Mouse (Mus musculus) stomach, embryonic 16.5 days (tissue): ENCODE data around the gene Itga3. TPM values are rescaled to one million over a fixed set of nuclear protein-coding genes. Genes with fewer than 3 reads are reported as not detected.
A peak's percentile ranks its signal among the peaks of the same experiment; 100 is the strongest.

ENCODE experiments used
- ATAC-seq: fragments of 200-750 bp; cut with Nextera tagmentation; 2 replicates; pipeline ENCODE4 v1.8.0; 2017; ENCODE audit warnings: moderate number of reproducible peaks, moderate TSS enrichment; ENCODE audit not compliant: insufficient read depth, low FRiP score
- H3K27ac ChIP-seq: fragments of 300-500 bp; sonication (generic); 2 replicates; pipeline ENCODE4 v1.5.1; 2014; ENCODE audit warnings: low read length
- H3K27me3 ChIP-seq: fragments of 300-500 bp; sonication (generic); 2 replicates; pipeline ENCODE4 v1.6.1; 2014; ENCODE audit warnings: low read length, control low read depth, mixed read lengths; ENCODE audit not compliant: control insufficient read depth, insufficient read depth
- H3K36me3 ChIP-seq: fragments of 300-500 bp; sonication (generic); 2 replicates; pipeline ENCODE4 v1.6.1; 2014; ENCODE audit warnings: low read length; ENCODE audit not compliant: control insufficient read depth, insufficient read depth
- H3K4me1 ChIP-seq: fragments of 300-500 bp; sonication (generic); 2 replicates; pipeline ENCODE4 v1.6.1; 2014; ENCODE audit warnings: low read length, control low read depth, mixed read lengths; ENCODE audit not compliant: control insufficient read depth, insufficient read depth
- H3K4me2 ChIP-seq: fragments of 300-500 bp; sonication (generic); 2 replicates; pipeline ENCODE4 v1.6.1; 2014; ENCODE audit warnings: low read depth, low read length, mixed read lengths
- H3K4me3 ChIP-seq: fragments of 300-500 bp; sonication (generic); replicated peaks from 2 replicates; pipeline ENCODE4 v1.5.1; 2014; ENCODE audit warnings: mild to moderate bottlenecking, low read length
- H3K9ac ChIP-seq: fragments of 300-500 bp; sonication (generic); 2 replicates; pipeline ENCODE4 v1.6.1; 2014; ENCODE audit warnings: low read length
- H3K9me3 ChIP-seq: fragments of 300-500 bp; sonication (generic); replicated peaks from 2 replicates; pipeline ENCODE4 v1.6.1; 2016; ENCODE audit warnings: low read length, control low read depth; ENCODE audit not compliant: control insufficient read depth
- WGBS: fragments of 180-500 bp; shearing (Covaris S2); extraction: QIAGEN DNeasy Blood & Tissue Kit; methylation state at CpG from one replicate; pipeline ENCODE4 v1.1.7; 2014; 5-methylcytosine and 5-hydroxymethylcytosine counted together
- polyA plus RNA-seq: library from polyadenylated mRNA; unstranded; fragments of >200 nt; fragmentation: Nextera tagmentation; extraction: Ambion mirVana; gene quantifications from 2 replicates; pipeline ENCODE4 v1.2.1, GENCODE M21; 2015

Itga3 gene
- polyA plus RNA-seq, 1 experiment from 2014 or later = 19.4 TPM

DNA sequence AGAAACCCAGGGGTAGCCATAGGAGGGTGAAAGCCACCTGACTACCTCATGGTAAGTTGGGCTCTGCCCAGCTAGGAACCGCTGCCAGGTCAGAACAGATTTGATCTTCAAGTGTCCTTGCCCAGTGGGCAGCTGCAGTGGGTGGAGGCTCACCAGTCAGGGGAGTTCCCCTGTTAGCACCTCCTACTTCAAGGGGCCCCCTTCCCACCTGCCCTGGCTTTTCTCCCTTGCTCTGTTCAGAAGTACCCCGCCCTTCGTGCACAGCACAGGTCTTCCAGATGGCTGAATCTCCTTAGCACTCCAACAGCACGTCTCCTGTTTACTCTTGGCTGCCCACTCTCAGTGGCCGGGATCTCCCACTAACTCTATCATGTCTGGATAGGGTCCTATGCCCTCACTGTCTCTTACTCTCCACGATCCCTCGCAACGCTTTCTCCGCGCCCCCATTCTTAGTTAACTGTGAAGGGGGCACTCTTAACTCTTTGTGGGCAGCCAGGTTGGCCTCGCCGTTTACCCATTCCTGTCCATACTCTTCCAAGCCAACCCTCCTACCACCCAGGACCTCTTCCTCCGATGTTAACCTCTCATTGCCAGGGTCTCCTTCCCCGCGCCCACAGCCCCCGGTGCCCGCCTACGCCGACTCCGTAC, 36.0 kb downstream of the Itga3 start:
- Histone ChIP-seq H3K9ac (peak overlapping the region; percentile 75), H3K4me2 (peak overlapping the region; percentile 83), H3K9me3 (no peaks in the 10 kb centered on the region), H3K4me3 (peak overlapping the region; percentile 73), H3K27ac (peak overlapping the region; percentile 61), H3K27me3 (no peaks in the 10 kb centered on the region), H3K4me1 (peaks cover 22% of the 10 kb centered on the region), H3K36me3 (no peaks in the 10 kb centered on the region)
- ATAC-seq = peak; percentile 51; the same call in 1 of the 2 replicates
- 1% methylated on average over 20 of the region's 20 CpGs for WGBS

DNA sequence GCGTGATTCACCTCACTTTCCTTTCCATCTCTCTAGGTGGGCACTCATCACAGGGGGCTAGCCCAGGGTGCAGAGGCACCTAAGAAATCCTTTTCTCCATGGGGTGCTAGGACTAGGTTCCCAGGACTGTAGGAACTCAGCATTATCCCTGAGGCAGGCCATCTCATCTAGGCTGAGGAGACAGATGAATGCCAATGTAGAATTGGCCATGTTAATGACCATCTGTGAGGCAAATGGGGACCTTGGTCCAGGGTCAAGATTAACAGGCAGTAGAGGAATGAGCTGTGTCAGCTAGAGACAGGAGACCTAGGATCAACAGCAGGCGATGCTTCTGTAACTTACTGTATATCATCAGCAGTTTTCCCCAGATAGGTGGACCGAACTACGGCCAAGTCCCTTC, 36.8 kb downstream of the Itga3 start:
- peak overlapping the region; percentile 73; the same call in 1 of the 2 replicates for H3K4me3 ChIP-seq
- H3K9me3 ChIP-seq = no peaks in the 10 kb centered on the region
- H3K4me2 ChIP-seq = peak overlapping the region; percentile 83
- H3K27me3 ChIP-seq = no peaks in the 10 kb centered on the region
- 0 out of 2 replicates have a peak overlapping the region, but pooled peaks have one; percentile 61 for H3K27ac ChIP-seq
- ATAC-seq = no peak
- H3K36me3 ChIP-seq = no peaks in the 10 kb centered on the region
- H3K9ac ChIP-seq = peak overlapping the region; percentile 75
- peaks cover 22% of the 10 kb centered on the region for H3K4me1 ChIP-seq
- WGBS = 80% methylated on average over 4 of the region's 4 CpGs

DNA sequence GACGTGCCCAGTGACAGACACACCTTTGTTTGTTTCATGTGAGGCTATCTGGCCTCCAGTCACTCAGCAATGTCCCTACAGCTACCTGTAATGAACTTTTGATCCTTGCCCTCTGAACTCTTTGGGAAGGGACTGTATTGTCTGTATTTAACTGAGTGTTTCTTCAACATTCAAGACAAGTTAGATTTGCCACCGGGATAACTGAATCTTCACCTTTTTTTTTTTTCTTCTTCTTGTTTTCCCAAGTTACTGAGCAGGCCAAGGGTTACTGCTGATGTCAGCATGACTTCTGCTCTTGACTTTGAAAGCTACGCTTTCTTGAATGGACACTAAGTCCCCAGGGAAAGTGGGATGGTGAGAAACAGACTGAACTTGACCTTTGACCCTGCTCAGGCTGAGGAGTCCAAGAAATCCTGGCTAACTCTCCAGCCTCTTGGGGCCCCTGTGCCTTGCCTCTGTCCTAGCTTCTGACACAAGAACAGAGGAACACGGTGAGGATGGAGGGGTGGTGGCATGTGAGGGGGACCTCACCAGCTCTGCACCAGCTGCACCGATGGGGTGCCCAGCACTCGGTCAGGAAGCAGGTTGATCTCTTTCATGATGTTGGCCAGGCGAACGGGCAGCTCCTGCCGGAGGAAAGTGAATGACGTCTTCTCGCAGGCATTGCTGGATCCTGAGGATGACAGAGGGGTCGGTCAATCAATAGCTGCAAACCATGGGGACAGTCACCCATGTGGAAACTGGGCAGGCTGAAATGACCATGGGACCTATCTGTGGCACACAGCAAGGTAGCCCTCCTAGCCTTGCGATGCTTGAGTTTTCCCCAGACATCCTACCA, 37.6 kb downstream of the Itga3 start:
- Histone ChIP-seq H3K27me3 (no peaks in the 10 kb centered on the region), H3K4me1 (peaks cover 25% of the 10 kb centered on the region), H3K27ac (no peak overlapping the region), H3K9me3 (no peaks in the 10 kb centered on the region), H3K4me3 (no peak overlapping the region), H3K9ac (no peak overlapping the region), H3K36me3 (no peaks in the 10 kb centered on the region), H3K4me2 (no peak overlapping the region)
- ATAC-seq = no peak
- WGBS = 77% methylated on average over 13 of the region's 13 CpGs

DNA sequence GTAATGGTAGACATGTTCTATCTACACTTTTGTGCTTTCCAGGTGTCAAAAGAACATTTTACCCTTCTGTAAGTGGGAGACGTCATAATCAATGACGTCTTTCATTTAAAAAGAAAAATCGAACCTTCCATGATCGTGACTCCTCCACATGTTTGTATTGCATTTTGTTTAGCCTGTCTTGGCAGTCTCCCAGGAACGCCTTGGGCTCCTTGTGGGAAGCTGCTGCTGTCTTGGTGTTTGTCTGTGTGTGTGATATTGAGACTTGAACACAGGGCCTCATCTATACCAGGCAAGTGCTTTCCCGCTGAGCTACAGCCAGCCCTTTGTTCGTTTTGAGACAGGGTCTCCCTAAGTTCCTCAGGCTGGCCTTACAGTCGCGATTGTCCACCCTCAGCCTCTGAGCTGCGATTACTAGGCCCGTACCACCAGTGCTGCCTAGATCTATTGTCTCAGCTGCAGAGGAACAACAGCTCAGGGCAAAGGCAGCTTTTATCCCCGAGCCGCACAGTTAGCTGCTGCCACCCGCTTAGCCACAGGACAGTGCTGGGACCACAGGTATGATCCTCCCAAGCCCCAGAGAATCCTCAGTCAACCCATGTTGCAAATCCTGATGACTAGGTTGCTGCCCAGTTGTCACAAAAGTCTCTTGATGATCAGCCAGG, 38.3 kb downstream of the Itga3 start:
- H3K27me3 ChIP-seq = no peaks in the 10 kb centered on the region
- H3K9ac ChIP-seq = peak overlapping the region; percentile 19; the same call in 1 of the 2 replicates
- H3K27ac ChIP-seq = no peak overlapping the region
- no peaks in the 10 kb centered on the region for H3K9me3 ChIP-seq
- 64% methylated on average over 14 of the region's 14 CpGs for WGBS
- H3K4me2 ChIP-seq = no peak overlapping the region
- peaks cover 31% of the 10 kb centered on the region for H3K4me1 ChIP-seq
- ATAC-seq = no peak
- H3K4me3 ChIP-seq = no peak overlapping the region
- no peaks in the 10 kb centered on the region for H3K36me3 ChIP-seq

DNA sequence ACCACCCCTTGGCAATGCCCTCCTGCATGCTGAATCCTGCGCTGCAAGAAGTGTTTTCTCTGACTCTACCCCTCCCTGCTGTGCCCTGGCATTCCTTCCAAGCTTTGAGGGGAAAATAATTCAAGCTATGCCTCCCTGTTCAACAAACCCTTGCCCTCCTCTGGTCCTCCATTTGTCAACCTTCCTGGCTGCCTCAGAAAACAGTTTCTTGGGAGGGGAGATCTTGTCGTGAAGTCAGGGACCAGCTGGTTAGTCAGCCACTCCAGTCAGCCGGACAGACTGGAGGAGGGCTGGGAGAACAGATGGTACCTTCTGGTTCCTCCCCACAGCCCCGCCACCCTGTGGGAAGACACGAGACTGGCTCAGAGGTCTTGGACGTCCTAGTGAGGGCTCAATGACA, 39.3 kb downstream of the Itga3 start:
- ATAC-seq = no peak
- 52% methylated on average over 6 of the region's 6 CpGs for WGBS
- no peak overlapping the region for H3K4me3 ChIP-seq
- H3K9ac ChIP-seq = peak overlapping the region; percentile 14; the same call in 1 of the 2 replicates
- no peaks in the 10 kb centered on the region for H3K27me3 ChIP-seq
- H3K9me3 ChIP-seq = no peaks in the 10 kb centered on the region
- no peak overlapping the region for H3K27ac ChIP-seq
- H3K36me3 ChIP-seq = no peaks in the 10 kb centered on the region
- H3K4me1 ChIP-seq = peaks cover 35% of the 10 kb centered on the region
- H3K4me2 ChIP-seq = no peak overlapping the region

DNA sequence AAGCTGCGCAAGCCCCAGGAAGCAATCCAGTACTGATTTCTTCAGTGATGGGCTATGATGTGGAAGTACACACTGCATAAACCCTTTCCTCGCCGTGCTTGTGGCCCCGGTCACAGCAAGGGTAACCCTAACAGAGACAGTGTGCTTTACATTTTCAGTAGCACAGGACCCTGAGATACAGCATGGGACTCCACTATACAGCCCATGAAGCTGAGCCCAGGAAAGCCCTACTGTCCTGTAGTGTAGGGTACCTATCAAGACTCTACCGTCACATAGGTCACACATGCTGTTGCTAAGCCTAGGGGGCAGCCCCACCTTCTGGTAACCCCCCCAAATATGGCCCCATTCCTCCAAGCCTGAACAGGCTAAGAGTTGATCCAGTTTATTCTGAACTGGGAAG, 40.1 kb downstream of the Itga3 start:
- Histone ChIP-seq H3K4me3 (no peak overlapping the region), H3K9me3 (no peaks in the 10 kb centered on the region), H3K27ac (no peak overlapping the region), H3K9ac (no peak overlapping the region), H3K4me2 (no peak overlapping the region), H3K27me3 (no peaks in the 10 kb centered on the region), H3K4me1 (peaks cover 29% of the 10 kb centered on the region), H3K36me3 (no peaks in the 10 kb centered on the region)
- 92% methylated on average over 5 of the region's 5 CpGs for WGBS
- ATAC-seq = no peak

DNA sequence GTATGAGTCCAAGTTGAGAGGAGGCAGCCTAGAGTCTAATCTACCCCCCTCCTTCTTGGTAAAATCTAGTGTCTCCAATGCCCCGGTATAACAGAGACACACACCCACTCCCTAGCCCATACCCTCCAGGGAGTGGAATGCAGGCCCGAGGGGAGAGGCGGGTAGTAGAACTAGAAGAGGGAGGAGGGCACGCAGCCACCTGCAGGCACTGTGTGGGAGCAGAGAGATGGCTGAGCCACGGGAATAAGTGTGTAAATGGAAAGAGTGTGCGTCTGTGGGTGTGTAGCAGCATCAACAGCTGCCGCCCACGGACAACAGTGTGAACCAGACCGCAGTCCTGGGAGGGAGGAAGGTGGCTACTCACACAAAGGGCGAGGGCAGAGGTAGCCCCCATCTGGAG, 41.7 kb downstream of the Itga3 start:
- H3K36me3 ChIP-seq = no peaks in the 10 kb centered on the region
- ATAC-seq = no peak; the same call in 1 of the 2 replicates
- H3K4me2 ChIP-seq = no peak overlapping the region
- no peak overlapping the region for H3K9ac ChIP-seq
- no peaks in the 10 kb centered on the region for H3K9me3 ChIP-seq
- no peaks in the 10 kb centered on the region for H3K27me3 ChIP-seq
- peaks cover 22% of the 10 kb centered on the region for H3K4me1 ChIP-seq
- H3K27ac ChIP-seq = no peak overlapping the region
- 64% methylated on average over 10 of the region's 10 CpGs for WGBS
- H3K4me3 ChIP-seq = no peak overlapping the region

DNA sequence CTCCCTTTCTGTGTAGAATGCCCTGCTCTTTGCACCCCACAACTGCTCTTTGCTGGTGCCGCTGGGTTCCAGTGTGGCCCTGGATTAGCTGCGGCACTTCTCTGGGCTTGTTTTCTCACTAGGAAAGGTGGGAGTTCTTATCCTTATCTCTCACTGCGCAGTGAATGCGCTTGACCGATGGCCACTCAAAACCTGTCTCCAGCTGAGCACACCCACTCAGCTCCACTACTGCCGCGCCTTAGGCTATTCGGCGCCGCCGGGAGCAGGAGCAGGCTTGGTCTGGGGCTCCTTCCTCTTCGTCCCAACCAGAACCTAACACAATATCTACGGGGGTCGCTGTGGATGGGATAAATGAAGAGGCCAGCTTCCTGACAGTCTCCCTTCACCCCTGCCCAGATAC, 43.0 kb downstream of the Itga3 start:
- H3K27ac ChIP-seq = no peak overlapping the region; the same call in 1 of the 2 replicates
- H3K9me3 ChIP-seq = no peaks in the 10 kb centered on the region
- H3K9ac ChIP-seq = peak overlapping the region; percentile 43
- H3K36me3 ChIP-seq = no peaks in the 10 kb centered on the region
- H3K4me3 ChIP-seq = no peak overlapping the region
- ATAC-seq = peak; percentile 43; the same call in 1 of the 2 replicates
- 0 out of 2 replicates have a peak overlapping the region, but pooled peaks have one; percentile 19 for H3K4me2 ChIP-seq
- H3K4me1 ChIP-seq = peaks cover 12% of the 10 kb centered on the region
- no peaks in the 10 kb centered on the region for H3K27me3 ChIP-seq
- WGBS = 43% methylated on average over 14 of the region's 14 CpGs

DNA sequence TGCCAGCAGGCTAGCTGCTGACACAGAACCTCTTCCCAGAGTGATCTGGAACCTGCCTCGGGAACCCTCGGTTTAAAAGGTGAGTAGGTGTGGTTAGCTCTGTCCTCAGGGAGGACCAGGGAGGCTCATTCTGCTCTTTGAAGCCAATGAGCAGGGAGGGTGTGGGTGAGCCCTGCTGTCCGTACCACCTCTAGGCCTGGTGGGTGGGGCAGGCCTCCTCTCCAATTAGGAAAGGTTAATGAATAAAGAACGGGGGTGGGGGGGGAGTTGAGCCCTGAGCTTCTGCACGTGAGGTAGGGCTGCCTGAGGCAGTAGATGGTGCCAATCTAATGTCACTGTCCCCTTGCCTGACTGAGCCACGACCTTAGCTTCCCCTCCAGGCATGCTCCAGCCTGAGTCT, 43.7 kb downstream of the Itga3 start:
- Histone ChIP-seq H3K27ac (no peak overlapping the region), H3K9ac (no peak overlapping the region), H3K36me3 (no peaks in the 10 kb centered on the region), H3K4me1 (peaks cover 12% of the 10 kb centered on the region), H3K9me3 (no peaks in the 10 kb centered on the region), H3K4me3 (no peak overlapping the region), H3K27me3 (no peaks in the 10 kb centered on the region), H3K4me2 (no peak overlapping the region)
- 24% methylated on average over 6 of the region's 6 CpGs for WGBS
- ATAC-seq = no peak
